In genomic region chr16:38982051-38982450, GRCm38 (mm10) we compare ENCODE assay signal across 26 mouse cellular contexts.
A peak's percentile ranks its signal among the peaks of the same experiment; 100 is the strongest.
DNase-seq lines count a peak whose midpoint lies in the region; ATAC-seq and TF ChIP-seq lines count a peak whose summit lies in the region.
"Had no signal": no experiment of that assay in that cellular context is flagged by ENCODE, and none has a peak within 500 bp of the region (broad histone marks: within the 10 kb centered on the region; RNA-seq: fewer than 3 reads in every experiment).

No protein-coding gene starts in this region.

- H3K36me3 ChIP-seq in forebrain, embryonic 14.5 days (ENCODE audit: control insufficient read depth, insufficient read depth, low read length): no peaks in the 10 kb centered on the region
- no peaks in the 10 kb centered on the region for H3K36me3 ChIP-seq in forebrain, embryonic 10.5 days (replicated peaks)
- H3K36me3 ChIP-seq: embryonic facial prominence, embryonic 15.5 days; intestine, embryonic 15.5 days; kidney, embryonic 15.5 days; liver, embryonic 13.5 days; midbrain, embryonic 12.5 days; neural tube, embryonic 13.5 days had no signal

- 3% methylated on average over 5 of the region's 5 CpGs for WGBS in forebrain, embryonic 14.5 days
- WGBS in forebrain, embryonic 10.5 days: 5% methylated on average over 5 of the region's 5 CpGs

- H3K4me3 ChIP-seq in forebrain, embryonic 14.5 days (ENCODE audit: low read depth, low read length): no peak overlapping the region
- no peak overlapping the region for H3K4me3 ChIP-seq in forebrain, embryonic 10.5 days
- no peak overlapping the region for H3K4me3 ChIP-seq in left cerebral cortex, adult 2 months
- H3K4me3 ChIP-seq: embryonic facial prominence, embryonic 15.5 days; gastrocnemius, adult 2 months; intestine, embryonic 15.5 days; kidney, embryonic 15.5 days; liver, embryonic 13.5 days; midbrain, embryonic 12.5 days; neural tube, embryonic 13.5 days had no signal

- peaks cover 17% of the 10 kb centered on the region; the same call in 1 of the 2 replicates for H3K4me1 ChIP-seq in forebrain, embryonic 14.5 days (ENCODE audit: control insufficient read depth, insufficient read depth, low read length)
- H3K4me1 ChIP-seq in forebrain, embryonic 10.5 days: peaks cover 55% of the 10 kb centered on the region
- H3K4me1 ChIP-seq: intestine, embryonic 15.5 days; liver, embryonic 13.5 days had no signal

- ATAC-seq in forebrain, embryonic 14.5 days: no peak
- ATAC-seq: activated CD4-positive, CD25-positive, alpha-beta regulatory T cell, adult 4 months; CD4-positive, CD25-positive, alpha-beta regulatory T cell, adult 4 months; intestine, embryonic 15.5 days had no signal

- intact Hi-C loops in left cerebral cortex, adult 2 months (cut with DNase I): loop anchor here (2.0 kb wide), 1 partner anchor 79 kb away; no protein-coding TSS in a partner anchor
- intact Hi-C loops in left cerebral cortex, postnatal 25 days (cut with DNase I): loop anchor here (2.0 to 5.0 kb wide), 3 partner anchors 35 to 79 kb away; no protein-coding TSS in a partner anchor

- H3K27me3 ChIP-seq in forebrain, embryonic 14.5 days (replicated peaks; ENCODE audit: control insufficient read depth, insufficient read depth, low read length): no peaks in the 10 kb centered on the region
- no peaks in the 10 kb centered on the region for H3K27me3 ChIP-seq in forebrain, embryonic 10.5 days (ENCODE audit: poor library complexity, severe bottlenecking)
- H3K27me3 ChIP-seq: embryonic facial prominence, embryonic 15.5 days; intestine, embryonic 15.5 days; liver, embryonic 13.5 days; midbrain, embryonic 12.5 days; neural tube, embryonic 13.5 days had no signal

- no peak overlapping the region for H3K27ac ChIP-seq in forebrain, embryonic 14.5 days (ENCODE audit: low read depth, low read length)
- no peak overlapping the region for H3K27ac ChIP-seq in forebrain, embryonic 10.5 days
- peak overlapping the region; percentile 50; the same call in 1 of the 2 replicates for H3K27ac ChIP-seq in left cerebral cortex, adult 2 months
- H3K27ac ChIP-seq: embryonic facial prominence, embryonic 15.5 days; gastrocnemius, adult 2 months; hindbrain, embryonic 14.5 days; intestine, embryonic 15.5 days; kidney, embryonic 15.5 days; liver, embryonic 13.5 days; midbrain, embryonic 12.5 days; neural tube, embryonic 13.5 days had no signal

- no peak for TF ChIP-seq CTCF in left cerebral cortex, adult 2 months (IDR thresholded peaks at IDR 0.05)

- H3K4me2 ChIP-seq in forebrain, embryonic 14.5 days (ENCODE audit: low read length): no peak overlapping the region
- H3K4me2 ChIP-seq: embryonic facial prominence, embryonic 15.5 days; heart, embryonic 11.5 days; hindbrain, embryonic 14.5 days; intestine, embryonic 15.5 days; kidney, embryonic 15.5 days; liver, embryonic 13.5 days; lung, embryonic 14.5 days; midbrain, embryonic 12.5 days; neural tube, embryonic 13.5 days had no signal

- peak; percentile 15 for DNase-seq in forebrain, embryonic 14.5 days (ENCODE audit: low spot score)
- no peak for DNase-seq in forebrain, embryonic 10.5 days (ENCODE audit: extremely low spot score, low spot score)
- no peak for DNase-seq in left cerebral cortex, adult 2 months (ENCODE audit: extremely low spot score in 1 of 2, low spot score in 2 of 2)
- no peak for DNase-seq in left cerebral cortex, postnatal 25 days (ENCODE audit: low spot score in 2 of 2)
- peak; percentile 48 for DNase-seq in forelimb bud, embryonic 11.5 days (ENCODE audit: low read depth, low spot score)
- peak; percentile 58 for DNase-seq in mesoderm, embryonic 11.5 days (ENCODE audit: low read depth, low spot score)
- no peak for DNase-seq in ovary, postnatal 36 days (ENCODE audit: low spot score)
- DNase-seq in frontal cortex, postnatal 10 days (ENCODE audit: low spot score in 2 of 2): no peak
- DNase-seq: adrenal gland, postnatal 14 days; cerebellum, adult 11 months; cerebellum, postnatal 14 days; gastrocnemius, adult 2 months; heart, postnatal 10 days; liver, embryonic 13.5 days; lung, embryonic 14.5 days; lung, postnatal 4 days; thymus, postnatal 36 days had no signal

- H3K9ac ChIP-seq in forebrain, embryonic 14.5 days (ENCODE audit: low read length): no peak overlapping the region
- H3K9ac ChIP-seq: embryonic facial prominence, embryonic 15.5 days; hindbrain, embryonic 14.5 days; intestine, embryonic 15.5 days; kidney, embryonic 15.5 days; liver, embryonic 13.5 days; lung, embryonic 14.5 days; midbrain, embryonic 12.5 days; neural tube, embryonic 13.5 days had no signal

- no peaks in the 10 kb centered on the region for H3K9me3 ChIP-seq in forebrain, embryonic 14.5 days (replicated peaks; ENCODE audit: control insufficient read depth, low read length)
- H3K9me3 ChIP-seq in forebrain, embryonic 10.5 days: no peaks in the 10 kb centered on the region
- H3K9me3 ChIP-seq: embryonic facial prominence, embryonic 15.5 days; intestine, embryonic 15.5 days; kidney, embryonic 15.5 days; liver, embryonic 13.5 days; midbrain, embryonic 12.5 days; neural tube, embryonic 13.5 days had no signal

Comparison
In these comparisons a context has a peak if more than half of its experiments do, and no peak if none do; other contexts are left out.
1. DNase-seq: peak in forebrain, embryonic 14.5 days (single experiment), forelimb bud, embryonic 11.5 days (single experiment) and mesoderm, embryonic 11.5 days (single experiment); none in forebrain, embryonic 10.5 days (single experiment), left cerebral cortex, adult 2 months (0 of 2), left cerebral cortex, postnatal 25 days (0 of 2), ovary, postnatal 36 days (single experiment) and frontal cortex, postnatal 10 days (0 of 2).